Mouse (Mus musculus) stomach, embryonic 15.5 days (tissue): Measurements from ENCODE around the gene Fam185a. TPM values are rescaled to one million over a fixed set of nuclear protein-coding genes. Genes with fewer than 3 reads are reported as not detected.

Experiments
- ATAC-seq: fragments of 200-750 bp; cut with Nextera tagmentation; 2 replicates; pipeline ENCODE4 v1.8.0; 2017; ENCODE audit warnings: low read depth, moderate number of reproducible peaks, moderate TSS enrichment; ENCODE audit not compliant: insufficient read depth, low FRiP score
- H3K27ac ChIP-seq: fragments of 300-500 bp; sonication (generic); 2 replicates; pipeline ENCODE4 v1.5.1; 2015; ENCODE audit warnings: mild to moderate bottlenecking, inconsistent platforms
- H3K27me3 ChIP-seq: fragments of 300-500 bp; sonication (generic); replicated peaks from 2 replicates; pipeline ENCODE4 v1.6.1; 2015; ENCODE audit warnings: inconsistent platforms
- H3K36me3 ChIP-seq: fragments of 300-500 bp; sonication (generic); 2 replicates; pipeline ENCODE4 v1.6.1; 2015; ENCODE audit warnings: inconsistent platforms
- H3K4me1 ChIP-seq: fragments of 300-500 bp; sonication (generic); 2 replicates; pipeline ENCODE4 v1.6.1; 2015; ENCODE audit warnings: inconsistent platforms
- H3K4me2 ChIP-seq: fragments of 300-500 bp; sonication (generic); 2 replicates; pipeline ENCODE4 v1.6.1; 2015; ENCODE audit warnings: mild to moderate bottlenecking, inconsistent platforms
- H3K4me3 ChIP-seq: fragments of 300-500 bp; sonication (generic); replicated peaks from 2 replicates; pipeline ENCODE4 v1.5.1; 2015; ENCODE audit warnings: inconsistent platforms
- H3K9ac ChIP-seq: fragments of 300-500 bp; sonication (generic); 2 replicates; pipeline ENCODE4 v1.6.1; 2015; ENCODE audit warnings: inconsistent platforms
- H3K9me3 ChIP-seq: fragments of 300-500 bp; sonication (generic); 2 replicates; pipeline ENCODE4 v1.6.1; 2016; ENCODE audit warnings: inconsistent platforms
- whole genome bisulfite sequencing: fragments of 180-500 bp; shearing (Covaris S2); methylation state at CpG from one replicate; pipeline ENCODE4 v1.1.7; 2015; 5-methylcytosine and 5-hydroxymethylcytosine counted together
- polyA plus RNA-seq: library from polyadenylated mRNA; unstranded; fragments of >200 nt; fragmentation: Nextera tagmentation; extraction: Ambion mirVana; gene quantifications from 2 replicates; pipeline ENCODE4 v1.2.1, GENCODE M21; 2015

Gene Fam185a
- polyA plus RNA-seq = 8.8 and 9.0 TPM in 2 replicates

- under 1% methylated on average over 68 of the region's 68 CpGs for WGBS
- H3K4me1 ChIP-seq = peaks cover 7% of the 10 kb centered on the region; the same call in 1 of the 2 replicates
Observed at GRCm38 (mm10) chr5:21424614-21425602, at the start of gene Fam185a, which contains the start of gene Ccdc146. Fam185a (plus strand) TSS chr5:21424958. Ccdc146 (minus strand) TSS chr5:21424677.

GRCm38 (mm10) chr5:21376935-21377334, 47.8 kb upstream of the Fam185a start:
- no peak overlapping the region for H3K27ac ChIP-seq
- H3K36me3 ChIP-seq = no peaks in the 10 kb centered on the region
- WGBS = 80% methylated on average over 4 of the region's 4 CpGs
- ATAC-seq = no peak
- no peak overlapping the region for H3K9ac ChIP-seq
- H3K4me3 ChIP-seq = no peak overlapping the region
- no peaks in the 10 kb centered on the region for H3K9me3 ChIP-seq
- no peaks in the 10 kb centered on the region for H3K27me3 ChIP-seq
- H3K4me1 ChIP-seq = peaks cover 4% of the 10 kb centered on the region; the same call in 1 of the 2 replicates
- no peak overlapping the region for H3K4me2 ChIP-seq

More at GRCm38 (mm10) chr5:21424614-21425602, at the start of gene Fam185a, which contains the start of gene Ccdc146:
- no peaks in the 10 kb centered on the region for H3K9me3 ChIP-seq
- H3K4me2 ChIP-seq = peak within 1 kb of the TSS; percentile 97
- H3K27ac ChIP-seq = peak within 1 kb of the TSS; percentile 72
- H3K27me3 ChIP-seq = no peaks in the 10 kb centered on the region
- no peaks in the 10 kb centered on the region for H3K36me3 ChIP-seq
- H3K9ac ChIP-seq = peak within 1 kb of the TSS; percentile 86
- ATAC-seq = peak; percentile 100
- peak within 1 kb of the TSS; percentile 94 for H3K4me3 ChIP-seq

- 39% methylated on average over 2 of the region's 2 CpGs for WGBS
- Histone ChIP-seq H3K36me3 (no peaks in the 10 kb centered on the region), H3K27me3 (no peaks in the 10 kb centered on the region), H3K4me2 (no peak overlapping the region), H3K4me3 (no peak overlapping the region), H3K9ac (no peak overlapping the region), H3K27ac (no peak overlapping the region), H3K9me3 (no peaks in the 10 kb centered on the region), H3K4me1 (0 out of 2 replicates have a peak, but pooled peaks cover 10% of the 10 kb centered on the region)
- ATAC-seq = no peak
Observed at GRCm38 (mm10) chr5:21378397-21378796, 46.4 kb upstream of the Fam185a start.

GRCm38 (mm10) chr5:21381986-21382385, 42.8 kb upstream of the Fam185a start:
- Histone ChIP-seq H3K4me1 (peaks cover 22% of the 10 kb centered on the region), H3K36me3 (no peaks in the 10 kb centered on the region), H3K27ac (no peak overlapping the region), H3K9me3 (no peaks in the 10 kb centered on the region), H3K9ac (no peak overlapping the region), H3K4me3 (no peak overlapping the region), H3K27me3 (no peaks in the 10 kb centered on the region), H3K4me2 (no peak overlapping the region)
- WGBS = 20% methylated on average over 6 of the region's 6 CpGs
- ATAC-seq = no peak

GRCm38 (mm10) chr5:21382678-21383077, 42.1 kb upstream of the Fam185a start:
- no peak overlapping the region for H3K4me2 ChIP-seq
- H3K9me3 ChIP-seq = no peaks in the 10 kb centered on the region
- H3K4me3 ChIP-seq = no peak overlapping the region
- H3K27me3 ChIP-seq = no peaks in the 10 kb centered on the region
- H3K27ac ChIP-seq = peak overlapping the region; percentile 27
- no peaks in the 10 kb centered on the region for H3K36me3 ChIP-seq
- no peak; the same call in 1 of the 2 replicates for ATAC-seq
- H3K9ac ChIP-seq = no peak overlapping the region
- 32% methylated on average over 6 of the region's 6 CpGs for WGBS
- peaks cover 22% of the 10 kb centered on the region for H3K4me1 ChIP-seq

GRCm38 (mm10) chr5:21383392-21384251, 41.1 kb upstream of the Fam185a start:
- Histone ChIP-seq H3K4me2 (peak overlapping the region; percentile 10; the same call in 1 of the 2 replicates), H3K4me1 (peaks cover 22% of the 10 kb centered on the region), H3K36me3 (no peaks in the 10 kb centered on the region), H3K4me3 (no peak overlapping the region), H3K9me3 (no peaks in the 10 kb centered on the region), H3K27me3 (no peaks in the 10 kb centered on the region), H3K27ac (peak overlapping the region; percentile 51), H3K9ac (no peak overlapping the region)
- WGBS = 29% methylated on average over 14 of the region's 14 CpGs
- ATAC-seq = no peak

DNA sequence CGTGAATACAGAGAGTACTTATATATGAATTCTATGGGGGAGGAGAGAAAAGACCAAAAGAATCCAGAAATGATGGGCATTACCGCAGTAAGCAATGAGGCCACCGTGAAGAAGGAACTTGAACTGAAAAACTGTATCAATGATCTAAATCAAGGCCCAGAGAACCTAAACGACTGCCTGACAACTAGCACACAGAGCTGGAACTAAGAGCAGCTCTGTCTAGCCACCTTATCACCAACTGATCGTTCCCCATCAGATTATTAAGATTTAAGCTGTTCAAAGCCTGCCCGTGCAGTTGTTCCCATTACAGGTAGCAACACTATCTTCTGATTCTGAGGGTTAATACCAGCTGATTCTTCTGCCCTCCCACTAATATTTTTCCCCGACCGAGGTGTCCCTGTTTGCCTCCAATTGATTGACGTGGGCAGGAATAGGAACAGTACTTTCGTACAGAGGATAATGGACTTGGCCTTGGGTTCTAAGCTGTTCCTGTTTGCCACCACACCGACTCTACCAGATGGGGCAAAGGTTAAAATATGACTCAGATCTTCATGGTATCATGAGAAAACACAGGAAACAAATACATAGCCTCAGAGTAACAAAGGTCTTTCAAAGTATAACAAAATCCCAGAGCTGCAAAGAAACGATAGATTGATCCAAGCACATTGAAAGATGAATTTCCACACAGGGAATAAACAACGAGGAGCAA, 40.4 kb upstream of the Fam185a start:
- Histone ChIP-seq H3K4me2 (no peak overlapping the region), H3K36me3 (no peaks in the 10 kb centered on the region), H3K27ac (no peak overlapping the region), H3K4me3 (no peak overlapping the region), H3K27me3 (no peaks in the 10 kb centered on the region), H3K9me3 (no peaks in the 10 kb centered on the region), H3K4me1 (peaks cover 22% of the 10 kb centered on the region), H3K9ac (no peak overlapping the region)
- 0 out of 2 replicates have a peak, but pooled peaks have one; percentile 27 for ATAC-seq
- WGBS = 60% methylated on average over 13 of the region's 13 CpGs

DNA sequence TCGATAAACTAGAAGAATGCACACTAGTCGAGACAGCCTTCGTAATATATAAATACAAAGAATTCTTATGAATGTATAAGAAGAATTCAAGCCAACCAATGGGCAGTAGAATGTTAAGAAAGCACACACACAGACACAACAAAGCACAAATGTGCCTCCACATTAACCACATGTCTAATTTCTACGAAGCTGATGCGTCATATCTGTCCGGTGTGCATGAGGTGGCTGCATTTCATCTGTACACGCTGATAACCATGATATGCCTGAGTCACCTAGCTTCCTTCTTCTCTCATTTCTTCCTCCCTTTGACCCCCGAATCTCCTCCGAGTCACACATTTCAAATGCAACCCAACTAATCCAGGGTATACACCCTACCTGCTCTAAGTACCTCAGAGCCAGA, 39.8 kb upstream of the Fam185a start:
- H3K27me3 ChIP-seq = no peaks in the 10 kb centered on the region
- no peaks in the 10 kb centered on the region for H3K9me3 ChIP-seq
- H3K4me3 ChIP-seq = no peak overlapping the region
- H3K4me1 ChIP-seq = peaks cover 22% of the 10 kb centered on the region
- no peak overlapping the region for H3K4me2 ChIP-seq
- no peak overlapping the region for H3K9ac ChIP-seq
- no peaks in the 10 kb centered on the region for H3K36me3 ChIP-seq
- 82% methylated on average over 9 of the region's 9 CpGs for WGBS
- no peak for ATAC-seq
- no peak overlapping the region for H3K27ac ChIP-seq

DNA sequence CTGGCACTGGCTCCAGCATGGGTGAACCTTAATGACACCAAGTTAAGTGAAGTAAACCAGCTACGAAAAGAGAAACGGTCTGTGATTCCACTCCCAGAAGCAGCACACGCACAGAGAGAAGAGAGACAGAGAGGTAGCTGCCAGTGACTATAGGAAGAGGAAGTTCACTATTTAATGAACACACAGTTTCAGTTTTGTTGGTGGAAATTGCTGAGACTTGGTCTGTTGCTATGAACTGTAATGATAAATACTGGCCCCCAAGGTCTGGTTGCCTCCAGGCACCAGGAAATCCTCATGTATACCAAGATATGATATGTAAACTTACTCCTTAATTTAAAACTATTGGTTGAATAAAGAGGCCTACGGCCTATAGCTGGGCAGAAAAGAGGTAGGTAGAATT, 38.3 kb upstream of the Fam185a start:
- Histone ChIP-seq H3K4me1 (peaks cover 22% of the 10 kb centered on the region), H3K9ac (no peak overlapping the region), H3K36me3 (no peaks in the 10 kb centered on the region), H3K9me3 (no peaks in the 10 kb centered on the region), H3K27ac (no peak overlapping the region), H3K4me3 (no peak overlapping the region), H3K27me3 (no peaks in the 10 kb centered on the region), H3K4me2 (no peak overlapping the region)
- no peak for ATAC-seq
- WGBS = 56% methylated on average over 4 of the region's 4 CpGs

DNA sequence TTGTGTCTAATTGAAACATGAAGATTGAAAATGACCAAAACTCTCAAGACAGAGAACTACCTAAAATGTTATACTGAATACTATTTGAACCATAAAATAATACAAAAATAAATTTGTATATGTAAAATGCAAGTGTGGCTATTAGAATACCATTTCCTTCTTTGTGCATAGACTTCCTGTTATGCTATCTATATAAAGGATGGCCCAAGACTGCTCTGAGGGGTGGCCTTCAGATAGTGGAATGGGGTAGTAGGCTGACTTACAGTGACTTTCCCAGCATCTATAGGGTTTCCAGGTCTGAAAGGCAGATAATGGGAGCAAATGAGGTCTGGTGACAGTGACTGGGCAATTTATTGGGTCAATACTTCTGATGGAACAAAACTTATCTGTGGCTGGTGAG, 37.4 kb upstream of the Fam185a start:
- H3K36me3 ChIP-seq = no peaks in the 10 kb centered on the region

DNA sequence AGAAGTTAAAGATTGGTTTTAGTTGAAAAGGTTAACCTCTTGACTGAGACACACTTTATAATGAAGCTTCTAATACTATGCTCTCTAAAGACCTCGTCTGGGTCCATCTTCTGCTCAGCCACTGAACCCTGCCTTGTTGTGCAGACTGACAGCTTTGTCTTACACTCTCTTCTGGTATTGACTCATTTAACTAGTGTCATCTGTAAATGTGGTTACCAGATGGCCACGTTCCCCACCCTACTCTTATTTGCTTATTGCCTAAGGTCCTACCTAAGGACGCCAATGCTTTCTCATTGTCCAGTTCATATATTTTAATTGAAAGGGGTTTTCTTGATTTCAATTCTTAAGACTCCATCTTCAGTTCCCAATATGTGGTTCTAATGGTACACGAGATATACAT, 35.9 kb upstream of the Fam185a start:
- H3K9me3 ChIP-seq = no peaks in the 10 kb centered on the region
- no peak for ATAC-seq
- 77% methylated on average over 4 of the region's 4 CpGs for WGBS
- H3K4me2 ChIP-seq = no peak overlapping the region
- H3K4me3 ChIP-seq = no peak overlapping the region
- no peaks in the 10 kb centered on the region for H3K27me3 ChIP-seq
- H3K36me3 ChIP-seq = no peaks in the 10 kb centered on the region
- peaks cover 10% of the 10 kb centered on the region; the same call in 1 of the 2 replicates for H3K4me1 ChIP-seq
- no peak overlapping the region for H3K9ac ChIP-seq
- H3K27ac ChIP-seq = no peak overlapping the region

More for the DNA sequence above, 37.4 kb upstream of the Fam185a start:
- no peaks in the 10 kb centered on the region for H3K27me3 ChIP-seq
- ATAC-seq = no peak
- H3K4me1 ChIP-seq = peaks cover 25% of the 10 kb centered on the region
- no peak overlapping the region for H3K4me3 ChIP-seq
- H3K27ac ChIP-seq = no peak overlapping the region
- H3K4me2 ChIP-seq = no peak overlapping the region
- H3K9me3 ChIP-seq = no peaks in the 10 kb centered on the region
- H3K9ac ChIP-seq = no peak overlapping the region
